ENCODE assay signal across 20 mouse cellular contexts in genomic region chr2:102979112-102979511, GRCm38 (mm10).
"Had no signal": no experiment of that assay in that cellular context is flagged by ENCODE, and none has a peak within 500 bp of the region (broad histone marks: within the 10 kb centered on the region; RNA-seq: fewer than 3 reads in every experiment).

No protein-coding gene starts in this region.

- H3K27me3 ChIP-seq: midbrain, embryonic 12.5 days; neural tube, embryonic 13.5 days; neural tube, embryonic 15.5 days had no signal

- H3K4me1 ChIP-seq: midbrain, embryonic 10.5 days; midbrain, embryonic 12.5 days; neural tube, embryonic 13.5 days; neural tube, embryonic 15.5 days had no signal

- DNase-seq: lung, adult 18-20 months; lung, embryonic 14.5 days; lung, postnatal 10 days; lung, postnatal 4 days; midbrain, embryonic 14.5 days; retina, postnatal 1 day; right cerebral cortex, adult 18-20 months; right cerebral cortex, postnatal 25 days; right cerebral cortex, postnatal 4 days; spleen, adult 18-20 months; thymus, adult 18-20 months; thymus, postnatal 14 days; thymus, postnatal 36 days had no signal

- H3K9me3 ChIP-seq: midbrain, embryonic 10.5 days; midbrain, embryonic 12.5 days; neural tube, embryonic 13.5 days; neural tube, embryonic 15.5 days had no signal

- H3K4me3 ChIP-seq: midbrain, embryonic 10.5 days; midbrain, embryonic 12.5 days; myocyte; neural tube, embryonic 13.5 days; neural tube, embryonic 15.5 days had no signal

- ATAC-seq: midbrain, embryonic 16.5 days had no signal

- H3K4me2 ChIP-seq: lung, embryonic 14.5 days; midbrain, embryonic 12.5 days; neural tube, embryonic 13.5 days; neural tube, embryonic 15.5 days had no signal

- H3K36me3 ChIP-seq: midbrain, embryonic 10.5 days; midbrain, embryonic 12.5 days; neural tube, embryonic 13.5 days; neural tube, embryonic 15.5 days had no signal

- H3K9ac ChIP-seq: liver, embryonic 14.5 days; lung, embryonic 14.5 days; midbrain, embryonic 12.5 days; neural tube, embryonic 13.5 days; neural tube, embryonic 15.5 days had no signal

- H3K27ac ChIP-seq: liver, embryonic 14.5 days; midbrain, embryonic 10.5 days; midbrain, embryonic 12.5 days; neural tube, embryonic 13.5 days; neural tube, embryonic 15.5 days had no signal
